Mouse (Mus musculus) small intestine, adult 2 months (tissue): ENCODE data around the gene Fam57b.

Experiments used
- CTCF ChIP-seq: fragments of 200-500 bp; IDR thresholded peaks from 2 replicates; pipeline ENCODE4 v1.5.1; 2012; ENCODE audit warnings: low read depth, mild to moderate bottlenecking, control low read depth, inconsistent platforms, low read length, moderate library complexity, mixed read lengths; ENCODE audit not compliant: insufficient replicate concordance, insufficient read length; ENCODE audit errors: extremely low read depth
- POLR2A ChIP-seq: fragments of 200-500 bp; IDR thresholded peaks from 2 replicates; pipeline ENCODE4 v1.6.1; 2012; ENCODE audit warnings: low read depth, mild to moderate bottlenecking, control low read depth, inconsistent platforms, low read length, moderate library complexity

DNA sequence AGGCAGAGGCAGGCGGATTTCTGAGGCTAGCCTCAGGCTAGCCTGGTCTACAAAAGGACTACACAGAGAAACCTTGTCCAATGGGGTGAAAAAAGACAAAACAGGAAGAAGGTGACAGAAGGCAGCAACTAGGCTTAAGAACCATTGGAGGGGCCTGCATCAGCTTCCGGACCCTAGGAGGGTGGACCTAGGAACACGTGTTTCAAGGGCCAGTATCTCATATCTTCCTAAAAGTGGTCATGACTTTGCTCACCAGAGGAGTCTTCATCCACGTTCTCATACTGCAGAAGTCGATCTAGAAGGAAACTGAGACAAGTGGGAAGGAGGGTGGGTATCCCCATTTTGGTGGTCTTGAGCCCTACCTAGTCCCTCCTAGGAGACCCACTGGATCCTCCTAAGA, 63.5 kb downstream of the Fam57b start:
- TF ChIP-seq CTCF (no peak), POLR2A (no peak)
